Mouse (Mus musculus) hindlimb bud, embryonic 11.5 days (tissue): ENCODE data around the gene 2210408I21Rik.
A peak's percentile ranks its signal among the peaks of the same experiment; 100 is the strongest.
"Not testable (repeated sequence)": the region's sequence is repeated elsewhere in the genome, so short reads cannot be mapped to it uniquely, and the experiment has no call there.

Experiments
- DNase-seq: peaks from one replicate; pipeline ENCODE4 v3.0.0-alpha.2; 2012; ENCODE audit warnings: low read depth, low spot score; ENCODE audit errors: extremely low spot score

The 2210408I21Rik gene

DNA sequence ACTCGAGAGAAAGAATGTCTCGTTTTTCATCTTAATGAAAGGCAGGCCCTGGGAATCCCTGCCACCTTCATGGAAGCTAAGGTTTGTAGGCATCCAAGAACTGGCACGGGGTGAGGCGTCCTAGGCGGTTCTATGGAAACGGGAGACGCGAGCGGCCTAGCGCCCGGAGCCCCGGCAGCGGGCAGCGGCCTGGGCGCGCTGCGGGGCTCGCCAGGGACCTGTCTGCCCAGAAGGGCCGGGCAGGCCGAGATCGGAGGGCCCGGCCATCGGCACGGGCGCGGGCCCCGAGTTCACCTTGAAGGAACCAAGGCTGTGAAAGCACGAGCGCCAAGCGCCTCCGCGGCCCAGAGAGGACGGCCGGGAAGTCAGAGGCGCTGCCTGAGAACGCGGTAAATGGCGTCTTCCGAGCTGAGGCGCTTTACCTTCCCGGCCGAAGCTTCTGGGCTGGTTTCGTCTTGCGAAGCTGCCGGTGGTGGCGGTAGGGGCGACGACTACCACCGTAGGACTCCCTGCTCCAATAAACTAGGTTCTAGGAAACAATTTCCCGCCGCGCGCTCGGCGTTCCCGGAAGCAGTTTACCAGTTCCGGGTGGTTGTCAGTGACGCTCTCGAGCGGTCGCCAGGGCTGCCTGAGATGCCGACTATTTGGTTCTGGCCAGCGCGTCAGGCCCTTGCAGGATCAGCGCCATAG is at the start of gene 2210408I21Rik, which contains the start of gene Slf1:
Gene 2210408I21Rik (plus strand): TSS at position 610 of the 690 bp plus-strand sequence.
Gene Slf1 (minus strand): TSS at position 543 of the 690 bp plus-strand sequence.
- DNase-seq: peak; percentile 61

DNA sequence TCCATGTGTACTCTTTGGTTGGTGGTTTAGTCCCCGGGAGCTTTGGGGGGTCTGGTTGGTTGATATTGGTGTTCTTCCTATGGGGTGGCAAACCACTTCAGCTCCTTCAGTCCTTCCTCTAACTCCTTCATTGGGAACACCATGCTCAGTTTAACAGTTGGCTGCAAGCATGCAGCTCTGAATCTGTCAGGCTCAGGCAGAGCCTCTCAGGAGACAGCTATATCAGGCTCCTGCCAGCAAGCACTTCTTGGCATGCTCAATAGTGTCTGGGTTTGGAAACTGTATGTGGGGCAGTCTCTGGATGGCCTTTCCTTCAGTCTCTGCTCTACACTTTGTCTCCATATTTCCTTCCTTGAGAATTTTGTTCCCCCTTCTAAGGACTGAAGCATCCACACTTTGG is 42.5 kb upstream of the 2210408I21Rik start:
- not testable (repeated sequence) for DNase-seq

DNA sequence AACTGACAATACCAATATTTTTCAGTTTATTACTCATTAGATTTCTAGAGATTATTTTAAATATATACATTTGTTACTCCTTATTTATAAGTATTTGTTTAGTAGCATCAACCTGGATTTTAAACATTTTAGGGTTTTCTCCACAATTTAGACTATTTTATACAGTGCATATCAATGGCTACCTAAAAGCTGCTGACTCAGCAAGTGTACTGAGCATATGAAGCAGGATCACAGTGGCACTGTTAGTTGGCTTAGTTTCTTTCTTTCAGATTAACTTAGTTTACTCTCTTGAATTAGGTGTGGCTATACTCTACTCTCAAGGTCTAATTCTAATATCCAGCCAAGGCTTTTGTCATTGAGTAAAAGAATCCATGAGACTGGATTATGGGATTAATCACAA is 27.6 kb upstream of the 2210408I21Rik start:
- DNase-seq: no peak

DNA sequence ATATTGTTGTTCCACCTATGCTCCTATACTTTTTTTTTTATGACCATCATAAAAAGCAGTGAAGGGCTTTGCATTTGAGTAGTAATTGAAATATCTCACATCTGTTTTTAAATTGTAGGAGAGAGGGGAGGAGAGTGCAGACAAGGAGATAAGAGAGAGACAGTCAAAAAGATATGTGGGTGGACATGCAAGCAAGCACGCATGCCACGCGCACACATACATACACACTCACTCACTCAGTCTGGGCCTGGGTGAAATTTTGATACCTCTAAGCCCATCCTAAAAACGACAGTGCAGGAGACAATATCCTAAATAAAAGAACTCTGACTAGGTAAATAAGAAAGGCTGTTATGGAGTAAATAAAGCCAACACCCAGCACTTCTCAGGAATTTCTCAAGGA is 16.6 kb upstream of the 2210408I21Rik start:
- DNase-seq: no peak

DNA sequence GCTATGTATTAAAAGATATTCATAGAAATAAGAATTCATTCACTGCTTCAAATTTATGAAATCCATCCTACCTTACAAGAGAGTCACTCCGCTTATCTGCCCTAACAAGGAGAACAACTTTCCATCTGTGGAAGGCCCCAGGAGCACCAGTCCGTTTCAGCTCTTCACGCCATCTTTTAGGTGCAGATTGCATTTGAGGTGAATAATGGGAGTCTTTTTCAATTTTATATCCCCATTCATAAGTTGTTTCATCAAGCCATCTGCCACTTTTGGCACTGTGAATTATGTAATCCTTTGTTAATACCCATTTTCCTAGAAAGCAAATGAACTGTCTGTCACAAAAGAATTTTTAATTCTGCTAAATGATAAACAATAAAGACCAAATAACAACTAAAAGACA is 10.2 kb upstream of the 2210408I21Rik start:
- DNase-seq: no peak

DNA sequence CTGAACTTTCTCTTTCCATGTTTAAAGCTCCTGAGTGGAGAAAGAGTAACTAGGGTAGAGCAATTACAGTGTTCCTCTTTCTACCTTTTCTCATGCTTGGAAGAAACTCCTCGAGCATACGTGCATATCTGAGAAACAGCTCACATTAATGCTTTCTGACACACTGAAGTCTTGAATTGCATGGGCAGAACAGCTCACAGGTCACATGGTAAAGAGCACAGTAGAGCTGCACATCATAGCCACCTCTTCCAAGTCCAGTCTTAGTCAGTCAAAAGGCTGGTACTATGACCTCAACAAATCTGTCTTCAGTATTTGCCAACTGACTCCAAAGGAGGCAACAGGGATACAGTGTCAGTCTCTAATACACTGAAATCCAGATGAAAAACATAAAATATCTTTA is 7.1 kb upstream of the 2210408I21Rik start:
- DNase-seq: no peak

DNA sequence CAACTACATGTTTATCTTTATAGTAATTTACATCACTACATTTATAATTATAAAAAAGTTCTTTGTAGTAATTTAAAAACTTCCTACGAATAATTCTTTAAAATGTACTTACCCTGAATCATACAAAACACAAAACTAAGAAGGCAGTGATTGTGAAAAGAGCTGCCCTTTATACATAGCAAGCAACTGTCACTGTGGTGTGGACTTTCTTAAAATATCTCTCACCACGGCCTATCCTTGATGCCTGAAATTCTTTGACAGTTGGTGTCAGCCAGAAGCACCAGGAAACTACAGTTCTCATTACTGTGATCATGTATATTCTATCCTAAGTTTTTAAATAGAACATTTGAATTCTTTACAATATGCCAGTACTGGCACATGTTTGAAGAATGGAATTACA is 4.2 kb upstream of the 2210408I21Rik start:
- DNase-seq: no peak

DNA sequence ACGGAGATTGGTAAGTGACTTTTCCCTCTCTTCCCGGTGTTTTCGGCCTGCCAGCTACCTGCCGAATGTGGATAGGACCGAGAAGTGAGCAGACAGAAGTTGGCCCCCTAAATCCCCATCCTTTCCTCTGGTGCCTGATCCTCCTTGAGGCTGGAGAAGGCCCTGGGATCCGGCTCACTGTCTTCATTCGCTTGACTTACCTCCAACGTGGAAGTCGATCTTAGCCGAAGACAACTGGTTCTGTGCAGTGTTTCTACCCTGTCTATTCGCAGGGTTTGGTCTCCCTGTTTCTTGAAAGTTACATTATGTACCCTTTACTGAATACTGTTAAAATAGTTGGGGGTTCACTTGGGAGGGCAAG is 261 bp downstream of the 2210408I21Rik start:
- no peak for DNase-seq

DNA sequence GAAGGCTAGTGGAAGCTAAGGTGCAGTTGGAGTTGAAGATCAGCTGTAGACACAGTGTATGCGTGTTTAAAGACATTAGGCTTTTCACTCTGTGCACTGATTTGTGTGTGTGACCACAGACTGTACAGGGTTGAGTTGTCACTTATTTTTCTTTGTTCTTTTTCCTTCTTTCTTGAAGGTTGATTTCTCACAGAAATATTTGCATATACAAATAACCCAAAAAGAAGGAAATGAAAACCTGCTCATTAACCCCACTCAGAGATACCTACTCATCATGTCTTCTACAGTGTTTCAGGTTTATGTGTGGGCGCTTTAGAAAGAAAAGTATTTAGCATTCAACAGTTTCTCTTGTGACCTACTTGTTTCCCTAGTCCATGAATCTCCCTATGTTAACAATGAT is 5.5 kb downstream of the 2210408I21Rik start:
- no peak for DNase-seq

DNA sequence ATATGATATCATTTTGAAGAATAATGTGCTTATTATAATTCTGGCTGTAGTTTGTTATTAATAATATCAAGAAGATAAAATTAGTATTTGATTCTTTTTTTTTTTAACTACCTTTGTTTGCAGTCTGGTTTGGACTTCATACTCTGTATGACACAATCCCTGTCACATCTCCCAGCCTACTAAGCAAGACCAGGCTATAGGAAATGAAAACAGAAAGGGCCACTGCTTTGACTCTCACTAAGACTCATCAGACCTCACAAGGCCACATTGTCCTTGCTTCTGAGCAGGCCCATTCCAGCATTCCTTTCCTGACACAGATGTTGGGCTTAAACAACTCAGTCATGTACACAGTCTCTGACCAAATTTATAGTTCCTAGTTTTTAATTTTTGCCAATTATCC is 42.6 kb downstream of the 2210408I21Rik start:
- no peak for DNase-seq

DNA sequence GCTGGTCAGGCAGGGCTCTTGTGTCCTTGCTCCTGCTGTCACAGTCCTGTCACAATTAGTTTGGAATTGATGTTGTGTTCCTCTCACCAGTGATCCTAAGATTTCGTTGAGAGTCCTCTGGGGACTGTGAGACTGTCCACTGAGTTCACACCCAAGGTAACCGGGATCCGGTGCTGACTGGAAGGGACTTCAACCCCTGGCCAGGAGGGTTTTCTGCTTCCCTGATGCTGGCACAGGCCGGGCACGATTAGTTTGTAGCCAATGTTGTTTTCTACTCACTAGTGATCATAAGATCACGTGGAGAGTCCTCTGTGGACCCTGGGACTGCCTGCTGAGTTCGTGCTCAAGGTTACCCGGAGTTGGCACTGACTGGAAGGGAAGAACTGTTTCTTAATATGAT is 55.3 kb downstream of the 2210408I21Rik start:
- DNase-seq: no peak

DNA sequence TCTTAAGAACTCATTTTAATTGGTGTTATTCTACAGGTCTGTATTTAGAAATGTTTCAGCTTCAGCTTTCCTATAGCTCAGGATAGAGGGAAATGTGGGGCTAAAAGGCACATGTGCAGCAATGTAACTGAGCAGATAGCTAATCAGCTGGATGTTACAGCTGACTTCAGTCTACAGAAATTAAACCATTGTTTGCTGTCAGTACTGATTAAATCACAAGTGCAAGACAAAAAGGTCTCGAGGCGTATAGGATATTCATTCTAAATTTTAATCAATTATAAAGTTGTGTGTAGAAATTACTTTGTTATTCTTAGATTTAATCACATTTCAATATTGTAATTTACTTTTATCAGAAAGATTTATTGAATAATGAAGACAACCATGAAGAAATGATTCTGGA is 56.9 kb downstream of the 2210408I21Rik start:
- DNase-seq: no peak

DNA sequence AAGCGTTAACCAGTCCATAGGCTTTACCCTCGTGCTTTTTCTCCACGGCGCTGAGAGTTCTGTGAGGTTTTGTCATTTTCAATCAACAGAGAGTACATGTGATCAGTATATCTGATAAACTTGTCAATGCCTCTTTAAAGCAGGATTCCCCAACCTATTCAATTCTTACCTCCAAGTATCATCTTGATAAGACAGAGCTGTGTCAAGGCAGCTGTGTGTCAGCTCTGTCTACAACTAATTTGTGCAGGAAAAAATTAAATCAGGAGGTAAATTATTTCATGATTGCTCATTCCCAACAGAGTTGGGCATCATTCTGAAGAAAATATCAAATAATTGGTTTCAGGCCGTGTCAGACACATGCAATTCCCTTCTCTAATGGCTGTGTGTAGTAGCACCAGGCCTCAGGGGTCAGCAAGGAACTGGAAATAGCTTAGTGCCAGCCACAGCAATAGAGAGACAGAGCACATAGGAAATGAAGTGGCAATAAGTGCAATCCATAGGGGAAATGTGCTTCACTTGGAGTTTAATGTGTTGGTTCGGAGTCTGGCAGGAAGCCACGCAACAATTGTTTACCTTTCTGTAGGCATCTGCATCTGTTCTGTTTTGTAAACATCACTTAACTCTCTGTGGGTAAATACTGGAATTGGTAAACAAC is 73.6 kb downstream of the 2210408I21Rik start:
- no peak for DNase-seq

DNA sequence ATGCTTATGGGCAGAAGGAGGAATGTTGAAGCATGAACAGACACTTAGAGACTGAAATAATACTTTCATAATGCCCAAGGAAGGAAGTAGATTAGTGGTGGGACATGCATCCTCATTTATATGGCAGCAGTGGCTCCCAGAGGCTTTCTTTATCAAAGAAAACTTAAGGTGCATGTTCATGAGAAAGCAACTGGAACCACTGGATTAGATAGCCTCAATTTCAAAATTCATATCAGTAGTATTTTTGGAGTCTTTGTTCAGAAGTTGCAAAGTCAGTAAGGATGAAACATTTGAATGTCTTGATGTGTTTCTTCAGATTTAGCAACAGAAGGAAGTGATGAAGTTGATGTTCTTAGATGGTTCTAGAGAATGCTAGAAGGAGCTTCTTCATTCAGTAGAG is 77.9 kb downstream of the 2210408I21Rik start:
- DNase-seq: no peak

DNA sequence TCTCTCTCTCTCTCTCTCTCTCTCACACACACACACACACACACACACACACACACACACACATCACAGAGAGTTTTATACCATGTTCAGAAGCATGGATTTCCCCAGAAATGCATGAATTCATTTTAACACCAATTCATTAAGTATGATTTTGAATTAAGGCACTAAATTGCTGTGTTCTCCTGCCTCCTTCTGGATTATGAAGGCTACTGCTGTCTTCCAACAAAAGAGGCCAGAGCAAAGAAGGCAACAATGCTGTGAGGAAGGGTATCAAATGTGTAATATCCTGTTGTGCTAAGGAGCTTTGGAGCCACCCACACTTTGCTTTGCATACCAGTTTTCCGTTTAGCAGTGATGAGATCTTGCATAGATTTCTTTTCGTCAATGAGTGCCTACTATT is 80.1 kb downstream of the 2210408I21Rik start:
- no peak for DNase-seq

DNA sequence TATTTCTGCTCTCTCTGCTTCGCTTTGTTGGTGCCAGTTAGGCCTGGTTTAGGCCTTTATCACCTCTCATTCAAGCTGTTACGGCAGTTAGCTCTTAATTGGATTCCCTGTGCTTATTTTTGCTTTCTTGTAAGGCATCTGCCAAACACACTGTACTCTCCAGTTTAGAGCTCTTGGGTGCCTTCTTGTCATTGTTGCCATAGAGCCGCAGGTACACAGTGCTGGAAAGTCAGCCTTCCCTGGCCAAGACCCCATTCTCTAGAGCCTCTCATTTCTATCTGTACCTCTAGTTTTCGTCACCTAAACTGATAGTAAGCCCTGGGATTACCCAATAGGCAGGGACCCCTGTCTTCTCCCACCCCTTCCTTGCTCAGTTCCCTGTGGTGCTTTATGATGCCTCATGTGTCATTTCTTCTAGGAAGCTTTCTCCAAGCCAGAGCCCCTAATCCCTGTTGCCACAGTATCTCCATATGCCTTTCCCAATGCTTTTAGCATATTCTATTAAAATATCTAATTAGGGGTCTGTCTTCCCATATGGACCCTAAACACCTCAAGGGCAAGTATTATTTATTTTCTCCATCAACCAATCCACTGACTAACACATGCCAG is 82.4 kb downstream of the 2210408I21Rik start:
- DNase-seq: no peak

DNA sequence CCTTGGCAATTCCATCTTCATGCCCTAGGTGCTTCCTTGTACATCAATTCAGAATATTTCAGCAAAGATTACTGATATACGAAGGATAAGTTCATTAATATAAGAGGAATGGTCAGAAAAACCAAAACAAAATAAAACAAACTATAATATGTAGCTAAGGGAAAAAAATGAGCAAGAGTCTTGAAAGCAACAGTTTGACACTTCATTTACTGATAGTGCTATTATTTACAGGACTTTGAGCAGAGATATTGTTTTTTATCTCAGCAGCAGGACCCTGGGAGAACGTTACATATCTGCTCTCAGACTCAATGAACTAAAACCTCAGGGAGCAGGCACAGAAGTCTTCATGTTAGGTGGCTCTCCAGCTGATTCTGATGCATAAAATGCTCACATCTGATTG is 85.7 kb downstream of the 2210408I21Rik start:
- DNase-seq: no peak

DNA sequence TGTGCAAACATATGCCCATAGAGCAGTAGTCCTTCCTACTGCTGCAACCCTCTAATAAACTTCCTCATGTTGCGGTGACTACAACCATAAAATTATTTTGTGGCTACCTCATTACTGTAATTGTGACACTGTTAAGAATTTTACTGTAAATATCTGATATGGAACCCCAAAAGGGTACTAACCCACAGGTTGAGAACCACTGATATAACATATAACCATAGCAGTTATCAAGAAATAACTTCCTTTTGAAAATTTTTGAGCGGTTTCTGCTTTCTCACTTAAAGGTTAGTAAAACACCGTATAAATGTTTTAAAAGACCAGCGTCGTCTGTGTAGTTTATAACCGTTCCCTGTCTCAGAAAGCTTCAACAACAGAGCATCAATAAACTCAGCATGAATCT is 121.2 kb downstream of the 2210408I21Rik start:
- no peak for DNase-seq

DNA sequence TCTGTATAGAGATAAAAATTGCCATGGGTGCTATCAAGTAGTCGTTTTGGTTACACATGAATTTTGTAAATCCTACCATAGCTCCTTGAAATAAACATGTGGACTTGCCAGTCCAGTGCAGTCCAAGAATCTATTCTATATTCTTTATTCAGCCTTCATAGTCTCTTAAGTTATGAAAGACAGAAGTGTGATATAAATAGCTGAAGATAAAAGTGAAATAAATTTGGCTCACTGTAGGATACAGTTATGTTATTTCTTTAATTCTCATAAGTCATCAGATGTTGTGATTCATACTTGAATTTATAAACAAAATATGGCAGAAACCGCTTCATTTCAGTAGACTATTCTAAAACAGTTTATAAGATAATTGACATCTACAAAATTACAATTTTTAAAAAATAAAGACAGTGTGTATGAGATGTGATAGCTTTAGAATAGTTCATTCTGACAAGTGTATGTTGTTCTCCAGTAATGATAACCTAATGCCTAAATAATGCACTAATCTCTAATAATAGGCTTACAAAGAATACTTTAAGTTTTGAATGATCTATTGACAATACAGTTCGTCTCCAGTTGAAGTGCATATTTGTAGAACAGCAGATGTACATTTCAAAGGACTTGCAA is 127.5 kb downstream of the 2210408I21Rik start:
- no peak for DNase-seq

DNA sequence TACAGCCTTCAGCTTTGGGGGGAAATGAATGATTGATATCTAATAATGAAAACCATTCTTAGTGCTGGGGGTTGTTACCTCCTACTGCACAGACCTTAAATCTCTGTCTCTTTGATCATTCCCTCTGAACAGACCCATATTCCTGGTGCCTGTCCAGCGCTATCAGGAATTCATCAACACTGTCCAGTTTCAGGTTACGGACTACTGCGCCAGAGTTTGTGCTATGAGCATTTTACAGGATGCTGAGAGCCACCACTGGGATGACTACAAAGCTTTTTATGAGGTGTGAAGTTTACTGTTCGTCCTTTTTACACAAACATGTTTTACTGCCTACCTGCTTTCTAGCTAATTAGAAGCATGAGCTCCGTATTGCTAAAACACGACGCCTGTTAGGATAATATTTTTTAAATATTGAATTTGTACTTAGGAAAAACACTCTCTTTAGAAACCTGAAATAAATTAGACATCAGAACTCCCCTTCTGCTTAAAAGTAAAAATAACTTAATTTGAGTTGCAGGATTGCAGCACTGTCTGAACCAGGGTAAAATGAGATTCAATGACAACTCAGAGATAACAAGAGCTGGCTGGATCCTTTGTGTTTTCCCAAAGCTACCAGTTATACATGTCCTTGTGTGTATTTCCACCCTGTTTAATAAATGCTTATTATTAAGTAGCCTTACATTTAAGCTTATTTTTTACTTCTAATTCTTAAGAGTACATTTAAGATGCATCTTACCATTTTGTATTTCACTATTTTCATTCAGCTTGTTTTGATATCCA is 128.2 kb downstream of the 2210408I21Rik start:
- DNase-seq: peak; percentile 88

DNA sequence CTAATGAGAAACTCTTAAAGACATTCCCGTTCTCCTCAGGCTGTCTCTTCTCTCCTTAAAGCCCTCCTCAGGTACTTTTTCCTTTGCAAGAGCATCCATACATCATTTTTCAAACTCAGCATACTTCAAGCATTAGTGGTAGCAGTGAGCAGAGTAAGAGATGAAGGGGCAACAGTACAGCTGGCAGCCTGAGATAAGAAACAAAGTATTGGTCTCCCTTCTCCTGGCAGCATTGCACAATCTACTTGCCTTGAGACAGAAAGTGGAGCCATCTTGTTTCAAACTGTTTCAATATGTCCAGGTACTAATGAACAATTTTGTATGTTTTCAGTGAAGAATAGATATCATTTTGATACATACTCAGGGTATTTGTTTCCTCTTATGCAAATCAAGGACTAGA is 129.1 kb downstream of the 2210408I21Rik start:
- no peak for DNase-seq
